Mouse (Mus musculus): ENCODE results near the gene Smim15. TPM values are rescaled to one million over a fixed set of nuclear protein-coding genes. Genes with fewer than 3 reads are reported as not detected.

Smim15 gene
- polyA plus RNA-seq, 1 experiment, result 12.4 TPM

- WGBS, result 69% methylated on average over 7 of the region's 7 CpGs
- DNase-seq (ENCODE audit: low read depth, low spot score), result no peak
Observed at GRCm38 (mm10) chr13:108060286-108060885, 16.1 kb downstream of the Smim15 start.

GRCm38 (mm10) chr13:108060936-108061578, 16.8 kb downstream of the Smim15 start:
- 80% methylated on average over 8 of the region's 8 CpGs for WGBS
- DNase-seq (ENCODE audit: low read depth, low spot score), result no peak

- DNase-seq (ENCODE audit: low read depth, low spot score), result no peak
- 78% methylated on average over 5 of the region's 5 CpGs for WGBS
Observed at GRCm38 (mm10) chr13:108062900-108063299, 18.7 kb downstream of the Smim15 start.

GRCm38 (mm10) chr13:108063374-108064134, 19.3 kb downstream of the Smim15 start:
- 82% methylated on average over 11 of the region's 11 CpGs for WGBS
- no peak for DNase-seq (ENCODE audit: low read depth, low spot score)

GRCm38 (mm10) chr13:108064331-108064730, 20.1 kb downstream of the Smim15 start:
- DNase-seq (ENCODE audit: low read depth, low spot score), result no peak
- WGBS, result 89% methylated on average over 6 of the region's 6 CpGs

- no peak for DNase-seq (ENCODE audit: low read depth, low spot score)
- WGBS, result 55% methylated on average over 2 of the region's 2 CpGs
Observed at GRCm38 (mm10) chr13:108066021-108066420, 21.8 kb downstream of the Smim15 start.

- 79% methylated on average over 4 of the region's 4 CpGs for WGBS
- no peak for DNase-seq (ENCODE audit: low read depth, low spot score)
Observed at GRCm38 (mm10) chr13:108069151-108069550, 24.9 kb downstream of the Smim15 start.

DNA sequence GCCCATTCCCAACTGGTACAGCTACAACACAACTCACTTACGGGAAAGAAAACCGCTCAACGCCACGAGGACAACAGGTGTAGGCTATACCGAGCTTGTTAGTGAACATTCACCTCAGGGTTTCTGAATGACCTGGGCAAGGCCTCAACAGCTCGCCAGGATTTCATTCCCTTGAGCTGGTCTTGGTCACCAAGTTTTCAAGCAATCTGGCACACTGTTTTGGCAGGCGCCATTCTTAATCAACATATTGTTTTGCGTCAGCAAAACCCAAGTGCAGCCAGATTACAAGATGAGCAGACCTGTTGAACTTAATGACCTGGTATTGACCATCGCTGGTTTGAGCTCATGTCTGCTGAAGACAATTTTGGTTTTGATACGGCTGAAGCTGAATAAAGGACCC, 25.9 kb downstream of the Smim15 start:
- no peak for DNase-seq (ENCODE audit: low read depth, low spot score)
- 96% methylated on average over 10 of the region's 10 CpGs for WGBS

GRCm38 (mm10) chr13:108077476-108077875, 33.2 kb downstream of the Smim15 start:
- 76% methylated on average over 6 of the region's 6 CpGs for WGBS
- no peak for DNase-seq (ENCODE audit: low read depth, low spot score)

DNA sequence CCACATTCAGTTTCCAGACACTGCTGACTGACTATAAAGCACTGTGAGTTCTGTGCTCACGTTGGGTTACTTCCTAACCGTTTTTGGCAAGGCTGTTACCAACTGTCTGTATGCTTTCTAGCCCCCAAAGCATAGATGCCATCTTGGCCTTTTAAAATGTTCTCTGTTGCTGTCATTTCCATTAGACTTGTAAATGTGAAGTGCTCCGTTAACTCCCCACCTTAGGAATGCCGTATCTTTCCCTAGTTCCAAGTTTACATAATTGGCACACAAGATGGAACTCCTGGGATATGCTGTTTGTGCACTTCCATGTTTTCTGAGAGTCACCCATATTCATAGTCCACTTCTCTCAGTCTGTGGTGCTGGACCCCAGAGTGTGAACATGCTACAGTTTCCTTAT, 33.7 kb downstream of the Smim15 start:
- 84% methylated on average over 4 of the region's 4 CpGs for WGBS
- DNase-seq (ENCODE audit: low read depth, low spot score), result no peak

DNA sequence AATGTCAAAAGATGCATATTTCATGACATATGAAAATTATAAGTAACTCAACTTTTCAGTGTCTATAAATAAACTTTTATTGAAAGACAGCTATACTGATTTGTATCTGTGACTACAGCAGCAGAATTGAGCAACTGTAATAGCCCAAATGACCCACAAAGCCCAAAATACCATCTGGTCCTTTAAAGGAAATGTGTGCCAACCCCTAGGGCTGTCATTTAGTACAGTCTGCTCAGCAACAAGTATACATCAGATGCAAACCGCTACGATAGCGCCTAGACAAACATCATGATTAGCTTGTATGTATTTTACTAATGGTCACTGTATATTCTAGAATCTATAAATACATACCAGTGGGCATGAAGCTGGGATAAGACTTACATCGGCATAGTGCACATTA, 39.8 kb downstream of the Smim15 start:
- WGBS, result 92% methylated on average over 4 of the region's 4 CpGs

GRCm38 (mm10) chr13:108086036-108086435, 41.8 kb downstream of the Smim15 start:
- DNase-seq (ENCODE audit: low read depth, low spot score), result no peak
- WGBS, result 81% methylated on average over 5 of the region's 5 CpGs

More for the DNA sequence above, 39.8 kb downstream of the Smim15 start:
- DNase-seq (ENCODE audit: low read depth, low spot score), result no peak

GRCm38 (mm10) chr13:108086724-108087123, 42.5 kb downstream of the Smim15 start:
- 82% methylated on average over 4 of the region's 4 CpGs for WGBS
- DNase-seq (ENCODE audit: low read depth, low spot score), result no peak

- 89% methylated on average over 7 of the region's 7 CpGs for WGBS
- DNase-seq (ENCODE audit: low read depth, low spot score), result no peak
Observed at GRCm38 (mm10) chr13:108092290-108092689, 48.0 kb downstream of the Smim15 start.

DNA sequence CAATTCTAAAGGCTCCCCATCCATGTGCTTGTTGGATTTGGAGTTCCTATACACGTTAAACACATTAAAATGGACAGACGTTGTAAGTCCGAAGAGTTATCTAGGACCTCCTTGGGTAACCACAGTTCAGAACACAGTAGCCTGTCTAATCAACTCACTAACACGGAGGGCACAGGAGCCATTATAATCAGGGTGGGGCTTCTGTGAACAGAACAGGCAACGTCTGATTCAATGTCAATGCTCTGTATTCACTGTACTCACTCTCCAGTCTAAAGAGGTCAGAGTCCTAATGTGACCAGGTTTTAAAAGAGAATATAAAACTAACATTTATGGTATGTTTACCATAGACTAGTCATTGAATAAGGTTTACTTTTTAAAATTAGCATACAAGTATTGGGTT, 50.4 kb downstream of the Smim15 start:
- WGBS, result 30% methylated on average over 5 of the region's 5 CpGs
- peak; percentile 28 for DNase-seq (ENCODE audit: low read depth, low spot score)

DNA sequence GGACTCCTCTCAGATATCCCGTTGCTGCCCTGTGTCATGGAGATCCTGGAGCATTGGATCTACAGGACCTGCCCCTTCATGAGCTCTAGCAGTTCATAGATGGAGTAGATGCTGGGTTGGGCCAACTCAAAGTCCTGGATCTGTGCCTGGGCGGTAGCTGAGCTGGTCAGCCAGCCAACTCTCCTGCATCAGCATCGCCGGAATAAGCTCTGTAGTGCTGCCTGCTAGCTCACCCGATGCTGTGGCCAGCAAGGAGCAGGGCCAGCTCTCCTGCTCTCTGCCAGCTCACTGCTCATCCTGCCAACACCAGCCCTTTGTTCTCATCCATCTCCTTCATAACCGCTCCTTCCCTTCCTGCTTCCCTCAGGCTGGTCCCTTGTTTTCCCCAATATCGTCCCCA, 51.4 kb downstream of the Smim15 start:
- DNase-seq (ENCODE audit: low read depth, low spot score), result no peak
- WGBS, result 67% methylated on average over 7 of the region's 7 CpGs

- no peak for DNase-seq (ENCODE audit: low read depth, low spot score)
Observed at GRCm38 (mm10) chr13:108096446-108096845, 52.2 kb downstream of the Smim15 start.

More at GRCm38 (mm10) chr13:108096446-108096845, 52.2 kb downstream of the Smim15 start:
- 77% methylated on average over 7 of the region's 7 CpGs for WGBS
